Mouse (Mus musculus) layer of hippocampus, adult 8-10 months (tissue): ENCODE data around the gene Spem1. TPM values are rescaled to one million over a fixed set of nuclear protein-coding genes. Genes with fewer than 3 reads are reported as not detected.

Source experiments
- total RNA-seq, 4 experiments: library from RNA; stranded (reverse); gene quantifications; 2 replicates each; pipeline ENCODE4 v1.2.4; 2022

Spem1 gene
- total RNA-seq, 4 experiments from 2014 or later, result 0.31 to 0.75 TPM; not detected in 2

Other genes with a start within 250 kb of the Spem1 start
- gene Wrap53, start 241.9 kb downstream of the Spem1 start, total RNA-seq, result 10 to 100 TPM; 12.2 to 17.8 (median 12.3) TPM
- 10 to 100 TPM; 27.7 to 36.7 (median 33.7) TPM for gene Trp53, start 241.8 kb downstream of the Spem1 start, total RNA-seq
- 100 to 1,000 TPM; 386 to 493 (median 443) TPM for gene Atp1b2, start 216.2 kb downstream of the Spem1 start, total RNA-seq
- under 1 TPM in 2 of 4 experiments, not detected in 2; 0.59 to 0.92 TPM for gene Shbg, start 204.3 kb downstream of the Spem1 start, total RNA-seq
- gene Sat2, start 200.2 kb downstream of the Spem1 start, total RNA-seq, result 10 to 100 TPM; 13.3 to 19.2 (median 14.8) TPM
- 100 to 1,000 TPM; 132 to 154 (median 139) TPM for gene Fxr2, start 189.2 kb downstream of the Spem1 start, total RNA-seq
- not detected for gene Sox15, start 166.9 kb downstream of the Spem1 start, total RNA-seq
- 10 to 100 TPM; 51.3 to 60.6 (median 56.8) TPM for gene Mpdu1, start 159.5 kb downstream of the Spem1 start, total RNA-seq
- gene Cd68, start 156.0 kb downstream of the Spem1 start, total RNA-seq, result 100 to 1,000 TPM in 1 of 4 experiments, 10 to 100 TPM in 3; 10.8 to 113 (median 55.2) TPM
- 100 to 1,000 TPM; 319 to 328 (median 325) TPM for gene Eif4a1, start 149.8 kb downstream of the Spem1 start, total RNA-seq
- gene Senp3, start 140.1 kb downstream of the Spem1 start, total RNA-seq, result 100 to 1,000 TPM in 3 of 4 experiments, 10 to 100 TPM in 1; 82.9 to 123 (median 105) TPM
- gene Tnfsf13, start 136.4 kb downstream of the Spem1 start, total RNA-seq, result 1 to 10 TPM; 2.9 to 3.8 (median 3.2) TPM
- 10 to 100 TPM in 3 of 4 experiments, 1 to 10 TPM in 1; 9.5 to 17.3 (median 14.4) TPM for gene Tnfsf12, start 126.3 kb downstream of the Spem1 start, total RNA-seq
- gene Tnfsfm13, start 126.1 kb downstream of the Spem1 start, total RNA-seq, result 1 to 10 TPM in 3 of 4 experiments, under 1 TPM in 1; 0.83 to 2.2 (median 1.3) TPM
- 10 to 100 TPM; 53.8 to 60.8 (median 59.1) TPM for gene Polr2a, start 63.5 kb downstream of the Spem1 start, total RNA-seq
- not detected for gene Slc35g3, start 60.2 kb downstream of the Spem1 start, total RNA-seq
- 100 to 1,000 TPM; 121 to 145 (median 129) TPM for gene Zbtb4, start 56.3 kb downstream of the Spem1 start, total RNA-seq
- 1 to 10 TPM in 3 of 4 experiments, under 1 TPM in 1; 0.49 to 2.2 (median 1.1) TPM for gene Chrnb1, start 26.2 kb downstream of the Spem1 start, total RNA-seq
- 10 to 100 TPM; 26.1 to 36.5 (median 30.6) TPM for gene Fgf11, start 20.3 kb downstream of the Spem1 start, total RNA-seq
- gene Tmem102, start 16.6 kb downstream of the Spem1 start, total RNA-seq, result under 1 TPM in 2 of 4 experiments, not detected in 2; 0.17 to 0.47 TPM
- not detected for gene Gm39566, start 6.9 kb downstream of the Spem1 start, total RNA-seq
- not detected for gene Spem2, start 3.7 kb downstream of the Spem1 start, total RNA-seq
- gene Nlgn2, start 15.6 kb upstream of the Spem1 start, total RNA-seq, result 100 to 1,000 TPM; 189 to 200 (median 199) TPM
- gene Tmem256, start 16.3 kb upstream of the Spem1 start, total RNA-seq, result 100 to 1,000 TPM; 113 to 131 (median 121) TPM
- gene Plscr3, start 24.2 kb upstream of the Spem1 start, total RNA-seq, result 10 to 100 TPM; 17.1 to 21.8 (median 20.0) TPM
- not detected for gene Tnk1, start 36.5 kb upstream of the Spem1 start, total RNA-seq
- gene Tmem95, start 55.8 kb upstream of the Spem1 start, total RNA-seq, result not detected
- 1 to 10 TPM; 1.4 to 2.8 (median 1.6) TPM for gene Kctd11, start 59.2 kb upstream of the Spem1 start, total RNA-seq
- under 1 TPM in 2 of 4 experiments, not detected in 2; 0.14 to 0.34 TPM for gene Acap1, start 73.4 kb upstream of the Spem1 start, total RNA-seq
- gene 2810408A11Rik, start 78.8 kb upstream of the Spem1 start, total RNA-seq, result under 1 TPM in 2 of 4 experiments, not detected in 2; 0.64 to 0.72 TPM
- gene Neurl4, start 78.9 kb upstream of the Spem1 start, total RNA-seq, result 100 to 1,000 TPM in 3 of 4 experiments, 10 to 100 TPM in 1; 92.4 to 126 (median 112) TPM
- gene Gps2, start 91.7 kb upstream of the Spem1 start, total RNA-seq, result 10 to 100 TPM; 28.2 to 44.5 (median 38.4) TPM
- gene Eif5a, start 99.8 kb upstream of the Spem1 start, total RNA-seq, result 100 to 1,000 TPM; 395 to 425 (median 420) TPM
- gene Ybx2, start 113.6 kb upstream of the Spem1 start, total RNA-seq, result 10 to 100 TPM; 10.6 to 18.7 (median 13.9) TPM
- gene Slc2a4, start 126.0 kb upstream of the Spem1 start, total RNA-seq, result 1 to 10 TPM; 3.0 to 4.6 (median 3.8) TPM
- gene Cldn7, start 142.6 kb upstream of the Spem1 start, total RNA-seq, result not detected
- gene Ctdnep1, start 159.0 kb upstream of the Spem1 start, total RNA-seq, result 100 to 1,000 TPM; 108 to 123 (median 119) TPM
- gene Elp5, start 160.3 kb upstream of the Spem1 start, total RNA-seq, result 10 to 100 TPM; 69.7 to 96.0 (median 77.7) TPM
- gene Gabarap, start 169.0 kb upstream of the Spem1 start, total RNA-seq, result 100 to 1,000 TPM; 232 to 255 (median 246) TPM
- gene Phf23, start 173.6 kb upstream of the Spem1 start, total RNA-seq, result 10 to 100 TPM; 45.2 to 59.7 (median 49.7) TPM
- 10 to 100 TPM; 35.4 to 54.0 (median 41.6) TPM for gene Dvl2, start 178.4 kb upstream of the Spem1 start, total RNA-seq
- gene Acadvl, start 193.2 kb upstream of the Spem1 start, total RNA-seq, result 10 to 100 TPM; 60.3 to 69.1 (median 64.8) TPM
- gene Dlg4, start 194.8 kb upstream of the Spem1 start, total RNA-seq, result 100 to 1,000 TPM; 730 to 858 (median 789) TPM
- 1 to 10 TPM in 1 of 4 experiments, under 1 TPM in 3; 0.79 to 3.0 (median 0.90) TPM for gene Asgr1, start 231.9 kb upstream of the Spem1 start, total RNA-seq